12 mouse cellular contexts compared by ENCODE assay signal in the genomic region with DNA sequence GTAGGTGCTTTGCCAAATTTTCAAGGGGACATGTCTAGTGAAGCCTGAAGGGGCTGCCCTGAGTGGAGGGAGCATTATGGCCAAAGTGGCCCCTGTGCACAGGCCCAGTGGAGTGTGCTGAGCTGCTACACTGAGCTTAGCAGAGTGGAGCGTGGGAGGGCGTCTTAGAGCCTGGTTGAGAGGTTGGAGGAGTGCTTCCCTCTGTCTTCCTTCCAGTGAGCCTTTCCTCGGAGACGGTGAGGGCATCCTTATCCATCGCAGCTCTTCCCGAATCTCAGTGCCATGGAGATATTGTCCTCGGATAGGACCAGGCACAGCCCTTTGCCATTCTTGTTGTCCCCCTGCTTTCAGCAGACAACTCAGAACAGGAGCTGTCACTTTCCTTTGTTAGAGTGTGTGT.
DNase-seq lines count a peak whose midpoint lies in the region; ATAC-seq and TF ChIP-seq lines count a peak whose summit lies in the region.
"Had no signal": no experiment of that assay in that cellular context is flagged by ENCODE, and none has a peak within 500 bp of the region (broad histone marks: within the 10 kb centered on the region; RNA-seq: fewer than 3 reads in every experiment).

No protein-coding gene starts in this region.

- no peaks in the 10 kb centered on the region for H3K4me1 ChIP-seq in embryonic facial prominence, embryonic 11.5 days (ENCODE audit: control insufficient read depth, insufficient read depth, low read length)
- H3K4me1 ChIP-seq in hindbrain, embryonic 12.5 days, result peaks cover 23% of the 10 kb centered on the region
- peaks cover 15% of the 10 kb centered on the region for H3K4me1 ChIP-seq in midbrain, embryonic 12.5 days
- H3K4me1 ChIP-seq in thymus, adult 2 months (replicated peaks; ENCODE audit: control insufficient read depth, insufficient read depth, low read length), result no peaks in the 10 kb centered on the region

- peak; percentile 68 for ATAC-seq in frontal cortex, adult (ENCODE audit: low TSS enrichment)
- ATAC-seq in embryonic facial prominence, embryonic 11.5 days (replicated peaks; ENCODE audit: insufficient number of reproducible peaks, low FRiP score, low TSS enrichment, low read depth), result no peak
- no peak for ATAC-seq in hindbrain, embryonic 12.5 days (ENCODE audit: low FRiP score)
- no peak for ATAC-seq in midbrain, embryonic 12.5 days (ENCODE audit: low FRiP score, low read depth)
- no peak for ATAC-seq in megakaryocyte progenitor cell, adult 5-6 weeks (replicated peaks; ENCODE audit: poor library complexity)

- 0 out of 2 replicates have a peak overlapping the region, but pooled peaks have one; percentile 15 for H3K9ac ChIP-seq in embryonic facial prominence, embryonic 11.5 days (replicated peaks; ENCODE audit: low read length)
- no peak overlapping the region for H3K9ac ChIP-seq in hindbrain, embryonic 12.5 days
- H3K9ac ChIP-seq in midbrain, embryonic 12.5 days (replicated peaks), result peak overlapping the region; percentile 28; the same call in 1 of the 2 replicates

- no peak for TF ChIP-seq CTCF in thymus, adult 2 months (IDR thresholded peaks at IDR 0.05; ENCODE audit: borderline replicate concordance, control insufficient read depth, extremely low read depth, insufficient read depth, low read length, poor library complexity)

- no peak for DNase-seq in frontal cortex, postnatal 25 days (ENCODE audit: low spot score in 2 of 2)
- DNase-seq in embryonic facial prominence, embryonic 11.5 days (ENCODE audit: low spot score), result no peak
- DNase-seq in gastrocnemius, adult 8-10 months (ENCODE audit: low spot score in 2 of 2), result no peak
- DNase-seq in thymus, adult 2 months, result no peak
- DNase-seq: adrenal gland, postnatal 36 days; embryo, embryonic 11 days; kidney, adult 2 months; lung, adult 18-20 months had no signal

- H3K27me3 ChIP-seq in embryonic facial prominence, embryonic 11.5 days (ENCODE audit: control insufficient read depth, insufficient read depth, low read length), result no peaks in the 10 kb centered on the region
- H3K27me3 ChIP-seq in hindbrain, embryonic 12.5 days, result no peaks in the 10 kb centered on the region
- H3K27me3 ChIP-seq in midbrain, embryonic 12.5 days, result no peaks in the 10 kb centered on the region
- H3K27me3 ChIP-seq in thymus, adult 2 months (ENCODE audit: control insufficient read depth, insufficient read depth, low read length), result no peaks in the 10 kb centered on the region

- no peaks in the 10 kb centered on the region for H3K9me3 ChIP-seq in embryonic facial prominence, embryonic 11.5 days (replicated peaks; ENCODE audit: control insufficient read depth, low read length)
- peaks cover 4% of the 10 kb centered on the region; the same call in 1 of the 2 replicates for H3K9me3 ChIP-seq in hindbrain, embryonic 12.5 days (replicated peaks)
- H3K9me3 ChIP-seq in midbrain, embryonic 12.5 days, result peaks cover 5% of the 10 kb centered on the region; the same call in 1 of the 2 replicates

- 73% methylated on average over 7 of the region's 7 CpGs for WGBS in embryonic facial prominence, embryonic 11.5 days
- WGBS in hindbrain, embryonic 12.5 days, result 74% methylated on average over 7 of the region's 7 CpGs
- 51% methylated on average over 7 of the region's 7 CpGs for WGBS in midbrain, embryonic 12.5 days
- WGBS in thymus, adult 2 months, result 92% methylated on average over 7 of the region's 7 CpGs

- H3K4me2 ChIP-seq in embryonic facial prominence, embryonic 11.5 days (ENCODE audit: low read depth, low read length), result no peak overlapping the region
- H3K4me2 ChIP-seq in hindbrain, embryonic 12.5 days (replicated peaks), result no peak overlapping the region
- no peak overlapping the region for H3K4me2 ChIP-seq in midbrain, embryonic 12.5 days (replicated peaks)

- TF ChIP-seq POLR2A in thymus, adult 2 months (IDR thresholded peaks at IDR 0.05; ENCODE audit: control insufficient read depth, extremely low read depth, insufficient read depth, low read length, poor library complexity), result no peak

- 0 out of 2 replicates have a peak overlapping the region, but pooled peaks have one; percentile 74 for H3K27ac ChIP-seq in embryonic facial prominence, embryonic 11.5 days (replicated peaks; ENCODE audit: low read depth, low read length)
- peak overlapping the region; percentile 78 for H3K27ac ChIP-seq in hindbrain, embryonic 12.5 days
- peak overlapping the region; percentile 81 for H3K27ac ChIP-seq in midbrain, embryonic 12.5 days (replicated peaks)
- H3K27ac ChIP-seq in thymus, adult 2 months (ENCODE audit: control insufficient read depth, insufficient read depth, low read length), result no peak overlapping the region

- peaks cover 25% of the 10 kb centered on the region for H3K36me3 ChIP-seq in embryonic facial prominence, embryonic 11.5 days (replicated peaks; ENCODE audit: control insufficient read depth, insufficient read depth, low read depth, low read length)
- H3K36me3 ChIP-seq in hindbrain, embryonic 12.5 days, result peaks cover 38% of the 10 kb centered on the region
- peaks cover 40% of the 10 kb centered on the region for H3K36me3 ChIP-seq in midbrain, embryonic 12.5 days
- H3K36me3 ChIP-seq in thymus, adult 2 months (ENCODE audit: control insufficient read depth, insufficient read depth, low read length), result no peaks in the 10 kb centered on the region

- H3K4me3 ChIP-seq in embryonic facial prominence, embryonic 11.5 days (ENCODE audit: low read depth, low read length), result no peak overlapping the region
- H3K4me3 ChIP-seq in hindbrain, embryonic 12.5 days, result no peak overlapping the region
- H3K4me3 ChIP-seq in midbrain, embryonic 12.5 days, result no peak overlapping the region
- H3K4me3 ChIP-seq in thymus, adult 2 months (ENCODE audit: control insufficient read depth, insufficient read depth, low read length), result no peak overlapping the region
